Mouse (Mus musculus) neural tube, embryonic 14.5 days (tissue): ENCODE data around the gene Mettl21c. TPM values are rescaled to one million over a fixed set of nuclear protein-coding genes. Genes with fewer than 3 reads are reported as not detected.

Source experiments
- ATAC-seq: fragments of 200-750 bp; cut with Nextera tagmentation; 2 replicates; pipeline ENCODE4 v1.8.0; 2017; ENCODE audit warnings: low read depth, mild to moderate bottlenecking, moderate TSS enrichment, moderate library complexity
- H3K27ac ChIP-seq: fragments of 300-500 bp; sonication (generic); 2 replicates; pipeline ENCODE4 v1.5.1; 2014; ENCODE audit warnings: low read depth, mild to moderate bottlenecking, control low read depth, low read length, moderate library complexity, mixed read lengths
- H3K27me3 ChIP-seq: fragments of 300-500 bp; sonication (generic); 2 replicates; pipeline ENCODE4 v1.6.1; 2014; ENCODE audit warnings: low read length; ENCODE audit not compliant: control insufficient read depth, insufficient read depth
- H3K36me3 ChIP-seq: fragments of 300-500 bp; sonication (generic); 2 replicates; pipeline ENCODE4 v1.6.1; 2014; ENCODE audit warnings: low read length, mixed read lengths; ENCODE audit not compliant: control insufficient read depth, insufficient read depth
- H3K4me1 ChIP-seq: fragments of 300-500 bp; sonication (generic); 2 replicates; pipeline ENCODE4 v1.6.1; 2014; ENCODE audit warnings: low read length; ENCODE audit not compliant: control insufficient read depth, insufficient read depth
- H3K4me2 ChIP-seq: fragments of 300-500 bp; sonication (generic); 2 replicates; pipeline ENCODE4 v1.6.1; 2014; ENCODE audit warnings: mild to moderate bottlenecking, low read depth, low read length, control low read depth
- H3K4me3 ChIP-seq: fragments of 300-500 bp; sonication (generic); 2 replicates; pipeline ENCODE4 v1.5.1; 2014; ENCODE audit warnings: low read depth, low read length, control low read depth, mixed read lengths
- H3K9ac ChIP-seq: fragments of 300-500 bp; sonication (generic); replicated peaks from 2 replicates; pipeline ENCODE4 v1.6.1; 2014; ENCODE audit warnings: low read depth, mild to moderate bottlenecking, control low read depth, low read length, mixed read lengths
- H3K9me3 ChIP-seq: fragments of 300-500 bp; sonication (generic); 2 replicates; pipeline ENCODE4 v1.6.1; 2016; ENCODE audit warnings: low read length; ENCODE audit not compliant: control insufficient read depth
- WGBS: fragments of 180-500 bp; shearing (Covaris S2); extraction: QIAGEN DNeasy Blood & Tissue Kit; methylation state at CpG from one replicate; pipeline ENCODE4 v1.1.7; 2014; 5-methylcytosine and 5-hydroxymethylcytosine counted together
- polyA plus RNA-seq: library from polyadenylated mRNA; unstranded; fragments of >200 nt; fragmentation: Nextera tagmentation; extraction: Ambion mirVana; gene quantifications from 2 replicates; pipeline ENCODE4 v1.2.1, GENCODE M21; 2014

Mettl21c gene
- polyA plus RNA-seq, 1 experiment from 2014 or later, result 2.1 TPM

- no peaks in the 10 kb centered on the region for H3K9me3 ChIP-seq
- no peak for ATAC-seq
- H3K4me3 ChIP-seq, result no peak overlapping the region
- no peaks in the 10 kb centered on the region for H3K4me1 ChIP-seq
- H3K9ac ChIP-seq, result no peak overlapping the region
- WGBS, result 92% methylated on average over 5 of the region's 5 CpGs
- no peak overlapping the region for H3K27ac ChIP-seq
- no peaks in the 10 kb centered on the region for H3K36me3 ChIP-seq
- no peak overlapping the region for H3K4me2 ChIP-seq
- no peaks in the 10 kb centered on the region for H3K27me3 ChIP-seq
These were observed 13.1 kb upstream of the Mettl21c start for GRCm38 (mm10) chr1:44032948-44033347.

- Histone ChIP-seq H3K9me3 (no peaks in the 10 kb centered on the region), H3K9ac (no peak overlapping the region), H3K36me3 (no peaks in the 10 kb centered on the region), H3K4me3 (no peak overlapping the region), H3K4me1 (no peaks in the 10 kb centered on the region), H3K4me2 (no peak overlapping the region), H3K27me3 (no peaks in the 10 kb centered on the region), H3K27ac (no peak overlapping the region)
- 74% methylated on average over 2 of the region's 2 CpGs for WGBS
- no peak for ATAC-seq
These were observed 12.4 kb upstream of the Mettl21c start for GRCm38 (mm10) chr1:44032213-44032612.

- H3K4me2 ChIP-seq, result no peak overlapping the region
- no peaks in the 10 kb centered on the region for H3K27me3 ChIP-seq
- H3K36me3 ChIP-seq, result no peaks in the 10 kb centered on the region
- no peak overlapping the region for H3K9ac ChIP-seq
- WGBS, result 74% methylated on average over 1 of the region's 1 CpGs
- no peaks in the 10 kb centered on the region for H3K4me1 ChIP-seq
- no peak overlapping the region for H3K27ac ChIP-seq
- H3K4me3 ChIP-seq, result no peak overlapping the region
- no peaks in the 10 kb centered on the region for H3K9me3 ChIP-seq
- ATAC-seq, result no peak
These were observed 7.8 kb upstream of the Mettl21c start for GRCm38 (mm10) chr1:44027651-44028050.

- Histone ChIP-seq H3K4me3 (no peak overlapping the region), H3K4me1 (no peaks in the 10 kb centered on the region), H3K9me3 (no peaks in the 10 kb centered on the region), H3K27me3 (no peaks in the 10 kb centered on the region), H3K4me2 (no peak overlapping the region), H3K36me3 (no peaks in the 10 kb centered on the region), H3K27ac (no peak overlapping the region), H3K9ac (no peak overlapping the region)
- WGBS, result 97% methylated on average over 1 of the region's 1 CpGs
- ATAC-seq, result no peak
These were observed 2.8 kb upstream of the Mettl21c start for GRCm38 (mm10) chr1:44022656-44023055.

GRCm38 (mm10) chr1:44015556-44015955, 4.3 kb downstream of the Mettl21c start:
- H3K27me3 ChIP-seq, result no peaks in the 10 kb centered on the region
- no peak overlapping the region for H3K4me2 ChIP-seq
- no peak overlapping the region for H3K27ac ChIP-seq
- ATAC-seq, result no peak
- WGBS, result 98% methylated on average over 2 of the region's 2 CpGs
- no peak overlapping the region for H3K9ac ChIP-seq
- H3K36me3 ChIP-seq, result no peaks in the 10 kb centered on the region
- H3K4me3 ChIP-seq, result no peak overlapping the region
- H3K4me1 ChIP-seq, result no peaks in the 10 kb centered on the region
- H3K9me3 ChIP-seq, result no peaks in the 10 kb centered on the region

- Histone ChIP-seq H3K4me1 (no peaks in the 10 kb centered on the region), H3K27ac (no peak overlapping the region), H3K27me3 (no peaks in the 10 kb centered on the region), H3K4me3 (no peak overlapping the region), H3K4me2 (no peak overlapping the region), H3K9ac (no peak overlapping the region), H3K9me3 (no peaks in the 10 kb centered on the region), H3K36me3 (peaks cover 11% of the 10 kb centered on the region)
- 97% methylated on average over 2 of the region's 2 CpGs for WGBS
- no peak for ATAC-seq
These were observed 15.3 kb downstream of the Mettl21c start for GRCm38 (mm10) chr1:44004513-44004912.

- no peak overlapping the region for H3K9ac ChIP-seq
- H3K4me2 ChIP-seq, result no peak overlapping the region
- H3K27ac ChIP-seq, result no peak overlapping the region
- no peak for ATAC-seq
- H3K27me3 ChIP-seq, result no peaks in the 10 kb centered on the region
- no peaks in the 10 kb centered on the region for H3K9me3 ChIP-seq
- H3K4me1 ChIP-seq, result no peaks in the 10 kb centered on the region
- peaks cover 15% of the 10 kb centered on the region for H3K36me3 ChIP-seq
- H3K4me3 ChIP-seq, result no peak overlapping the region
- WGBS, result 96% methylated on average over 4 of the region's 4 CpGs
These were observed 22.8 kb downstream of the Mettl21c start for GRCm38 (mm10) chr1:43996914-43997589.

- Histone ChIP-seq H3K27ac (no peak overlapping the region), H3K9me3 (no peaks in the 10 kb centered on the region), H3K4me3 (no peak overlapping the region), H3K4me2 (no peak overlapping the region), H3K4me1 (no peaks in the 10 kb centered on the region), H3K36me3 (peaks cover 24% of the 10 kb centered on the region; the same call in 1 of the 2 replicates), H3K27me3 (no peaks in the 10 kb centered on the region), H3K9ac (no peak overlapping the region)
- WGBS, result 76% methylated on average over 3 of the region's 3 CpGs
- no peak for ATAC-seq
These were observed 48.7 kb downstream of the Mettl21c start for GRCm38 (mm10) chr1:43971089-43971488.

- no peaks in the 10 kb centered on the region for H3K27me3 ChIP-seq
- no peak overlapping the region for H3K9ac ChIP-seq
- no peak overlapping the region for H3K4me3 ChIP-seq
- H3K4me1 ChIP-seq, result no peaks in the 10 kb centered on the region
- no peak overlapping the region for H3K4me2 ChIP-seq
- H3K36me3 ChIP-seq, result peaks cover 19% of the 10 kb centered on the region; the same call in 1 of the 2 replicates
- no peaks in the 10 kb centered on the region for H3K9me3 ChIP-seq
- ATAC-seq, result no peak
- 90% methylated on average over 3 of the region's 3 CpGs for WGBS
- no peak overlapping the region for H3K27ac ChIP-seq
These were observed 50.5 kb downstream of the Mettl21c start for GRCm38 (mm10) chr1:43969361-43969760.
